Mouse (Mus musculus): ENCODE results near the gene Galnt14.

Galnt14 gene

DNA sequence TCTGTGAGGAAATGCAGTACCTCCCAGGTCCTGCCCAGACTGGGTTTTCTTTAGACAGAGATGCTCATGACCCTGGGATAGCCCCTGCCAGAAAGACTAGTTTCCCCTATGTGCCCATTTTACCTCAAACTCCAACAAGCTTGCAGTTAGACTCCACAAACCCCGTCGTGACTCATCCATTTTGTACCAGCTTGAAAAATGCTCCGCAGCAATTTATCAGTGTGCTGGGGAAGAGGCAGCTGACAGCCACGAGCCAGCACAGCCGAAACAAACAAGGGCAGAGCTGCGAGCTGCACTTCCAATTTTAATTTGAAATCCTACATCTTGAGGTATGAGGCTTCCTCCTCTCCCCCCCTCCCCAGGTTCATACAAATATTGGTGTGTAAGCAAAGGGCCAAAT, 60.9 kb downstream of the Galnt14 start:
- 0 out of 2 replicates have a peak, but pooled peaks cover 3% of the 10 kb centered on the region for H3K27me3 ChIP-seq (ENCODE audit: insufficient read depth, low read length)
- no peak for TF ChIP-seq CTCF (conservative IDR thresholded peaks at IDR 0.05; ENCODE audit: low read length)
- TF ChIP-seq NANOG (IDR thresholded peaks at IDR 0.05; ENCODE audit: borderline replicate concordance, low read length): no peak
- no peak for TF ChIP-seq POU5F1 (IDR thresholded peaks at IDR 0.05; ENCODE audit: borderline replicate concordance, low read length)
- H3K4me1 ChIP-seq (replicated peaks; ENCODE audit: low read depth, low read length): no peaks in the 10 kb centered on the region
- no peak overlapping the region for H3K4me3 ChIP-seq (replicated peaks; ENCODE audit: low read length)
- H3K9me3 ChIP-seq (ENCODE audit: low read length): no peaks in the 10 kb centered on the region
- no peaks in the 10 kb centered on the region for H3K36me3 ChIP-seq (ENCODE audit: insufficient read depth, low read length)

DNA sequence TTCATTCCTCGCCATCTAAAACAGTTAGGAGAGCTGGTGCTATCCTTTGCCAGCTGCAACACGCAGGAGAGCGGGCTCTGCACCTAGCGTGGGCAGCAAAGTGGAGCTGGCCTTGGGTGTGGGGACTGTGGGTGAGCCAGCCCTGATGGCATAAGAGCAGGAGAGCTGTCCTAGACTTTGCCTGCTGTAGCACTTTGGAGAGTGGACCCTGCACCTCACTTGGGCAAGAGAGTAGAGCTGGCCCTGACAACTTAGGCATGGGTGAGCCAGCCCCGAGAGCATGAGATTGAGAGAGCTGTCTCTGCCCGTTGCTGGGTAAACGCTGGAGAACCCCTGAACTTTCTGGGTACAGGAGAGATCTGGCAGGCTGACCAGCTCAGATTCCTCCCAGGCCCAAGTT, 68.6 kb downstream of the Galnt14 start:
- TF ChIP-seq POU5F1 (IDR thresholded peaks at IDR 0.05; ENCODE audit: borderline replicate concordance, low read length) (no peak), NANOG (IDR thresholded peaks at IDR 0.05; ENCODE audit: borderline replicate concordance, low read length) (no peak), CTCF (conservative IDR thresholded peaks at IDR 0.05; ENCODE audit: low read length) (no peak)
- H3K9me3 ChIP-seq (ENCODE audit: low read length): peaks cover 8% of the 10 kb centered on the region
- no peaks in the 10 kb centered on the region for H3K4me1 ChIP-seq (replicated peaks; ENCODE audit: low read depth, low read length)
- H3K27me3 ChIP-seq (ENCODE audit: insufficient read depth, low read length): 0 out of 2 replicates have a peak, but pooled peaks cover 3% of the 10 kb centered on the region
- no peak overlapping the region for H3K4me3 ChIP-seq (replicated peaks; ENCODE audit: low read length)
- no peaks in the 10 kb centered on the region for H3K36me3 ChIP-seq (ENCODE audit: insufficient read depth, low read length)

DNA sequence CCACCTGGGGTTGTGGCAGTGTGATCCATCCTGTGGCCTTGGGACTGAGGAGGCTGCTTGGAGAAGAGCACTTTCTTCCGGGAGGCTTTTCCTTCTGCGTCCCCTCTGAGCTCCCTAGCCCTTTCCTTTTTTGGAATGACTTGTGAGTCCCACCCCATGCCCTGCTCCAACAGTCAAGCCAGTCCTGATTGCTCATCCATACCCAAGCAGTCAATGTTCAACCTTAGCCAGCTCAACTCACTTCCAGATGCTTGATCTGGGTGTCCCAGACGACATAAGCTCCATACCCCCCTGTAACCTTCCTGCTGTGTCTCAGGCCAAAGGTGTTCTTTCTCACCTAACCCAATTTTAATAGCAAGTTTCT, 70.2 kb downstream of the Galnt14 start:
- Histone ChIP-seq H3K36me3 (ENCODE audit: insufficient read depth, low read length) (no peaks in the 10 kb centered on the region), H3K9me3 (ENCODE audit: low read length) (peaks cover 8% of the 10 kb centered on the region), H3K4me3 (replicated peaks; ENCODE audit: low read length) (no peak overlapping the region), H3K27me3 (ENCODE audit: insufficient read depth, low read length) (no peaks in the 10 kb centered on the region), H3K4me1 (replicated peaks; ENCODE audit: low read depth, low read length) (no peaks in the 10 kb centered on the region)
- TF ChIP-seq POU5F1 (IDR thresholded peaks at IDR 0.05; ENCODE audit: borderline replicate concordance, low read length) (no peak), NANOG (IDR thresholded peaks at IDR 0.05; ENCODE audit: borderline replicate concordance, low read length) (no peak), CTCF (conservative IDR thresholded peaks at IDR 0.05; ENCODE audit: low read length) (no peak)

DNA sequence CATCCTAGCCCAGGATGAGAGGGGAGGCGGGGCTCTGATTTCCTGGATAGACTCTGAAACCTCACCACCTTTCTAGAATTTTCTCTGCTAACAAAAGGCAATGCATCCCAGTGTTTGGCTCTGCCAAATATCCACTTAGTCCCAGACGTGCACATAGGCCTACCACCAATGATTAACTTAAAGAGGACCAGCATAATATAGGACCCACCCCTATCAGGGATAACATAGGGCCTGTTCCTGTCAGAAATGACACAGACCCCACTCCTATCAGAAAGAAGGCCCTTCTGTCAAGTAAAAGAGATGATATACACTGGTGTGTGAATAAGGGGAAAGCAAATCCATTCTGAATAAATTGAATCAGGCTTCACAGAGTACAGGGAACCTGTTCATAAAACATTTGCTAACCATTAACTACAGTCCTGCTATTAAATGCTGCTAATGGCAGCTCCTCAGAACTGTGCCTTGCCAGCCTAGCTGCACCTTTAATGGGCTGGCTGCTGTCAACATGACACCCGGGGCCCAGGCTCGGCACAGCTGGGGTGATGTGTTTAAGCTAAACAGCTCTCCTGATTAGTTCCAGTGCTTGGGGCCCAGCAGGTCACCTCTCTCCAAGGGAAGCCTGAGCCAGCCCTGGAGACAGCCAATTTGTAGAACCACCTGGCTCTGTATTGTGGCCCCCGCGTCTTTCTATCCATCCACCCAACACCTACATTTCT, 70.7 kb downstream of the Galnt14 start:
- no peaks in the 10 kb centered on the region for H3K27me3 ChIP-seq (ENCODE audit: insufficient read depth, low read length)
- TF ChIP-seq CTCF (conservative IDR thresholded peaks at IDR 0.05; ENCODE audit: low read length): no peak
- TF ChIP-seq NANOG (IDR thresholded peaks at IDR 0.05; ENCODE audit: borderline replicate concordance, low read length): no peak
- no peak for TF ChIP-seq POU5F1 (IDR thresholded peaks at IDR 0.05; ENCODE audit: borderline replicate concordance, low read length)
- H3K4me1 ChIP-seq (replicated peaks; ENCODE audit: low read depth, low read length): no peaks in the 10 kb centered on the region
- peaks cover 8% of the 10 kb centered on the region for H3K9me3 ChIP-seq (ENCODE audit: low read length)
- H3K4me3 ChIP-seq (replicated peaks; ENCODE audit: low read length): no peak overlapping the region
- no peaks in the 10 kb centered on the region for H3K36me3 ChIP-seq (ENCODE audit: insufficient read depth, low read length)

DNA sequence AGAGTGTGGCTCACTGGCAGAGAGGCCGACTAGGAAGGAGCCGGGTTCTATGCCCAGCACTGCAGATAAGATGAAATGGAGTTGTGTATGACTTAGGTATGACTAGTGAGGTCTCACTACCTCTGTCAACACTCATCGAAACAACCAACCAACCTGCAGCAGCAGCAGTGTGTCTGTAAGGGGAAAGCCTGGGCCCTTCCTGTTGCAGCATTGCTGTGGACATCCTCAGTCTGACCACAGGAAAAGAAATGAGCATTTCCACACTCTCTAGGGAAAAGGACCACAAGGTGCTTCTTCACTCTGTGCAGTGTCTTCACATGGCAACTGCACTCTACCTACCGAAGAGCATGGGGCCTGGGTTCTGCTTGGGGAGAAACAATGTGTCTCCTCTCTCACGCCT, 73.3 kb downstream of the Galnt14 start:
- peaks cover 8% of the 10 kb centered on the region for H3K9me3 ChIP-seq (ENCODE audit: low read length)
- TF ChIP-seq CTCF (conservative IDR thresholded peaks at IDR 0.05; ENCODE audit: low read length) (no peak), NANOG (IDR thresholded peaks at IDR 0.05; ENCODE audit: borderline replicate concordance, low read length) (no peak), POU5F1 (IDR thresholded peaks at IDR 0.05; ENCODE audit: borderline replicate concordance, low read length) (no peak)

DNA sequence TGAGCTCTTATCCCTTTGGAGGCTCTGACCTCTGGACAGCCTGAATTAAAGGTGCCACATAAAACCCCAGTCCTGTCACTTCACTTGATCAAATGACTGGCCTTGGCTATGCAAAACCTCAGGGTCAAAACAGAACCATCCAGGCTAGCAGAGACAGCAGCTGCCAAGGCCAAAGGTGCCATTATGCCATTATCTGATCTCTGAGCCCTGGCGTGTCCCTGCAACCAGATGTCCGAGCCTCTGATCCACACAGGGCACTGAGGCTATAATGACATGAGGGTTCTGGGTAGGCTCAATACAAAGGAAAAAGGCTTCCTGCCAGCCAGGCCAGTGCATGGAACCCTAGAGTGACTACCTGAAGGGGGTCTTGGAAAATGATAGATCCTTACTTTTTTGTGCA, 75.4 kb downstream of the Galnt14 start:
- Histone ChIP-seq H3K4me3 (replicated peaks; ENCODE audit: low read length) (no peak overlapping the region), H3K27me3 (ENCODE audit: insufficient read depth, low read length) (no peaks in the 10 kb centered on the region), H3K36me3 (ENCODE audit: insufficient read depth, low read length) (no peaks in the 10 kb centered on the region), H3K4me1 (replicated peaks; ENCODE audit: low read depth, low read length) (no peaks in the 10 kb centered on the region), H3K9me3 (ENCODE audit: low read length) (peaks cover 8% of the 10 kb centered on the region)
- TF ChIP-seq NANOG (IDR thresholded peaks at IDR 0.05; ENCODE audit: borderline replicate concordance, low read length): no peak
- no peak for TF ChIP-seq POU5F1 (IDR thresholded peaks at IDR 0.05; ENCODE audit: borderline replicate concordance, low read length)
- no peak for TF ChIP-seq CTCF (conservative IDR thresholded peaks at IDR 0.05; ENCODE audit: low read length)

More for the DNA sequence above, 73.3 kb downstream of the Galnt14 start:
- Histone ChIP-seq H3K36me3 (ENCODE audit: insufficient read depth, low read length) (no peaks in the 10 kb centered on the region), H3K4me3 (replicated peaks; ENCODE audit: low read length) (no peak overlapping the region), H3K4me1 (replicated peaks; ENCODE audit: low read depth, low read length) (no peaks in the 10 kb centered on the region), H3K27me3 (ENCODE audit: insufficient read depth, low read length) (no peaks in the 10 kb centered on the region)

DNA sequence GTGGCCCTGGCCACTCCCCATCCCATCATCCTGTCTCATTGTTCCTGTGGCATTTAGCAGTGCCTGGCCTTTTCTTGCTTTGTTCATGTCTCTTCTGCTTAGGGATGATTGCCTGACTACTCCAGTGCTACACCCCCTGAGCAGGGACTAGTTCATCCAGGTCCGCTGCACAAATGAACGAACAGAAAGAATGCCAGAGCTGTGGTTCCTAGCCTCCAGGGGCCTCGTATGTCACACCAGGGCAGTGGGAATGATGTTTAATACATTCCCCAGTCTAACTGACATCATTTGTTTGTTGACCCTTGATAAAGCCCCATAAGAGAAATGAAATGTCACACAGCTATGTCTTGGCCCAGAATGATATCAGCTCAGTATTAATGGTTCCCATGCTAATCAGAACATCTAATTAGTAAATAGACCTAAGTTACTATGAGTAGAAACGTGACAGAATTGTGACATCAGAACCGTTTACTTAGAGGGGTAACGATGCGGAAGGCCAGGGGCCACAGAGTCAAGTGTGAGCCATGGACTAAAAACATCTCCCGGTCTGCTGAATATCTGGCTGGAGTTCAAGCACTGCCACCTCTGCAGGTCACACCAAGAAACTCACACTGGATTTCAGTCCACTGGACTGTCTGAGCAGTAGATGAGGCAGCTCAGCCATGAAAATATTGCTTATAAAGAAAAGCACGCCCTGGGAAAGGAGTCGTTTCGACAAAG, 76.1 kb downstream of the Galnt14 start:
- Histone ChIP-seq H3K36me3 (ENCODE audit: insufficient read depth, low read length) (no peaks in the 10 kb centered on the region), H3K27me3 (ENCODE audit: insufficient read depth, low read length) (no peaks in the 10 kb centered on the region), H3K4me3 (replicated peaks; ENCODE audit: low read length) (no peak overlapping the region), H3K4me1 (replicated peaks; ENCODE audit: low read depth, low read length) (no peaks in the 10 kb centered on the region), H3K9me3 (ENCODE audit: low read length) (peaks cover 8% of the 10 kb centered on the region)
- no peak for TF ChIP-seq CTCF (conservative IDR thresholded peaks at IDR 0.05; ENCODE audit: low read length)
- no peak for TF ChIP-seq NANOG (IDR thresholded peaks at IDR 0.05; ENCODE audit: borderline replicate concordance, low read length)
- TF ChIP-seq POU5F1 (IDR thresholded peaks at IDR 0.05; ENCODE audit: borderline replicate concordance, low read length): no peak

DNA sequence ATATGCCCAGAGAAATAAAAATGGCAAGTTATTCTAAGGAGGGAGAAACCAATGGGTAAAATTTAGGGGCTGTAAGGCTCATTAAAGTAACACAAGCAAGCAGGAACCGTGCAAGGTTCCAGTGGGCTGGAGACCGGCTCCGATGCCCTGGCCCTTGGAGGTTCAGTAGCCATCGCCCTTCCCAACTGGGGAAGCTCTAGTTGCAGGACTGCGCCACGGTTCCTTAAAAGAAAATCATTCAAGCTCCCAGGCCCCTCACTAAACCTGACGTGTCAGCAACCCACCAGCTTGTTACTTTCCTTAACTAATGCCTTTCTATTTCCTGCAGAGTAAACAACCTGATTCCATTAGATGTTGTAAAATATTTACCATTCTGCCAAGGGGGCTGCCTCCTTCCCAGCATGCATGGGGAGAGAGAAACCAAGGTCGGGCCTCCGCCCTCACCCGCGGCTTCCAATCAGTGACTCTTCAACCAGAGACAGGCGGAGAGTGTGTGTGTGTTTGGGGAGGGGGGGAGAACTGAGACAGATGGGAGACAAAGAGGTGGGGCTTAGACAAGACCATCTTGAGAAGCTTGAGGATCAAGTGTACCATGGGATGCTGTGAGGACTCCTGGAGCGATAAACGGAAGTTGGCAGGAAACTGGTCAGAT, 81.9 kb downstream of the Galnt14 start:
- TF ChIP-seq NANOG (IDR thresholded peaks at IDR 0.05; ENCODE audit: borderline replicate concordance, low read length): no peak
- no peak for TF ChIP-seq CTCF (conservative IDR thresholded peaks at IDR 0.05; ENCODE audit: low read length)
- TF ChIP-seq POU5F1 (IDR thresholded peaks at IDR 0.05; ENCODE audit: borderline replicate concordance, low read length): no peak
- H3K4me3 ChIP-seq (replicated peaks; ENCODE audit: low read length): no peak overlapping the region
- no peaks in the 10 kb centered on the region for H3K36me3 ChIP-seq (ENCODE audit: insufficient read depth, low read length)
- H3K27me3 ChIP-seq (ENCODE audit: insufficient read depth, low read length): no peaks in the 10 kb centered on the region
- H3K4me1 ChIP-seq (replicated peaks; ENCODE audit: low read depth, low read length): no peaks in the 10 kb centered on the region
- H3K9me3 ChIP-seq (ENCODE audit: low read length): no peaks in the 10 kb centered on the region

Data from E14TG2a.4 (cell line).